Mouse (Mus musculus): ENCODE data around the gene Sema6b.

Gene Sema6b

GRCm38 (mm10) chr17:56144546-56144945 lies 4.4 kb upstream of the Sema6b start:
- no peak for DNase-seq (ENCODE audit: low read depth)

DNA sequence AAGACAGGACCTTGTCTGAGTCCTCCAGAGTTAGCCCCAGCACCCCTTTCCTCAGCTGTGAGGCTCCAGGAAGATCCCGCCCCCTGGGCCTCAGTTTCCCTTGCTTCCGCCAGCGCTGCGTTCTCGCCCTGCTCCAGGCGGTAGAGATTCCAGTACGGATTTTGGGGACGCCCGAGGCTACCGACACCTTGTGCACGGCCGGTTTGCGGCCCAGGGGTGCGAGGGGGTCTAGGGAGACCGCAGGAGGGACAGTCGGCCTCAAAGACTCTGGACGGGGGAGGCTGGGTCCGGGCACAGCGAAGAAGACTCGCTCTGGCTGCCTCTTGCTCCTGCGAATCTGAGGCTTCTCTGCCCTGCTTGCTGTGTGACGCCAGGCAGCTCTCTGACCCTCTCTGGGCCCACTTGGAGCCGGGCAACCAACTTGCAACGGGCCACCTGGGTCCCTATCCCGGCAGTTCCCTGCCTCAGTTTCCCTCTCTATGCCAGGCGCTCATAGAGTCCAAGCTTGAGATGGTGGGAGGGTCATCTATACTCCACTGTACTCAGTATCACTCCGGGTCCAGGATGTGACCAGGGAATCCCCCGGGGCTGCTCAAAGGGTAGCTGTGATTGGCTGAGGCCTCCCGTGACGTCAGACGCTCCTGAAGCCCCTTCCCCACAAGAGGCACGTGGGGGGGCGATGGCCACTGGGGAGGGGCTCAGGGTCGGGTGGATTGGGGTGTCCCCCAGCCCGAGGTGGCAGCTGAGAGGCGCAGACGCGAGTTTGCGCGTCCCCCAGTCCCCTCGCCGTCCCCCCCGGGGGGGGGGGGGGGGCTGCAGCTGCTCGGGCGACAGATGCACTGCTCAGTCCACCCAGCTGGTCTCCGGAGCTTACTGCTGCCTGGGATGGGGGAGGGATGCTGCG lies 1.8 kb upstream of the Sema6b start:
- no peak for DNase-seq (ENCODE audit: low read depth)

GRCm38 (mm10) chr17:56139355-56139754 lies 788 bp downstream of the Sema6b start:
- DNase-seq (ENCODE audit: low read depth) = no peak

DNA sequence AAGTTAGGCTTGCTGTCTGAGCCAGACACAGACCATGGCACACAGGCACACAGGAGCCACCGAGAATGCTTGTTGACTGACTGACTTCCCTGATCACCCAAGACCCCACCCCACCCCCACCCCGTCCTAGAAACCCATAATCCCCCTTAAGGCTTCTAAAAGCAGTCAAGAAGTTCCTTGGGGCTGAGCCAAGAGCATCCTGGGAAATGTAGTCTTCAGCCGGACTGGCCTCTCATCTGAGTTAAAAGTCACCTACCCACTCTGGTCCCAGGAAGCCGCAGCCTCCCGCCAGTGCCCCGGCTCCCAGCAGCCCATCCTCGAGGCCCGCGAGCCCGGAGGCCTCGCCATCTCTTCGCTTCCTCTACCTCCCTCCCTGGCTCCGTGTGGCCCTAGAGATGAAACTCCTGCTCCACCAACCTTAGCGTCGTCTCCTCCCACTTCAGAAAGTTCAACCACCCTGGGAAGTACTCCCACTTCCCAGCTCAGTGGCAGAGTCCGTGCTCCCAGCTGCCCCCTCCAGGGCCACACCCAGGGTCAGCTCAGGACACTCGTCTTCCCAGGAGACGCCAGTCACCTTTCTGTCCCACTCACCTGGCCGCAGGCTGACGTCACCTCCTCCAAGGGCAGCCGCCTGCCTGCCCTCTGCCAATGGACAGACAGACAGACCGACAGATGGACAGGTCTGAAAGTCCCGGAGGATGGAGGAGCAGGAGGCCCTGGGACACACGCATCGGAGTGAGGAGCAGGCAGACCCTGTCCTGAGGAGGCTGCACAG lies 2.1 kb downstream of the Sema6b start:
- peak; percentile 34 for DNase-seq (ENCODE audit: low read depth)

DNA sequence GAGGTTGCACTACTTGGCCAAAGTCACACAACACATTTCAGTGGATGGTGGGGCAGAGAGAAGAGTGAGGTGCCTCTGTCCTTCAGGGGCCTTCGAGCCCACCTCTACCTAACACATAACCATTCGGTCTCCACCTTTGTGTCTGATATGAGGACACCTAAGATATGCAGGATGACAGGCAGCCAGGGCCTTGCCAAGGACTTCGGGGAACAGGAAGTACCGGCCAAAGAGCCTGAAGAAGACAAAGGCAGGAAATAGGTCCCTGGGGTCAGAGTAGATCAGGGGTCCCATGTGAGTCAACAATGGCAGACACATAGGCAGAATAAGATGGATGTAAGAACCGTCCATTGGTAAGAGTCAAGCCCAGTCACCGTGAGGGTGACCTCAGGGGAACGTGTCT lies 3.6 kb downstream of the Sema6b start:
- DNase-seq (ENCODE audit: low read depth) = no peak

DNA sequence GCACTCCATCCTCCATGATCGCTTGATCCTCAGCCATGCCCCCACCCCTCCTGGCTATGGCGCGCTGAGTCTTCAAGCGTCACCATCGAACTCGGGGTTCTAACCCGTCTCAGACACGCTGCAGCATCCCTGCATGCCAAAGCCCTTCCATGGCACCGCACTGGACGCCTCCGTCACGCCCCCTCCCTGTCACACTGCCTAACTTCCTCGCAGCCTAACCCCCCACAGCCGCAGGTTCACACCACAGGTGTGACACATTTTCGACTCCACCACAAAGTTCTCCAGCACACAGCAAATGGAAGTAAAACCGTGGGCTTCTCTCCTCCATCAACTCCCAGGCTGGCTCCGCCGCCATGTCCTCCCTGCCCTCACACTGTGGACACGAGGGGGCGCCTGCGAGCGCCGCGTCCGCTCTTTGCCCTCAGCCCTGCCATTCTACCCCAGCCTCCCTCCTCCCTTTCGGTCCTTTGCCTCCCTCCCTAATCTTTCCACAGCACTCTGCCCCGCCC lies 5.6 kb downstream of the Sema6b start:
- peak; percentile 82 for DNase-seq (ENCODE audit: low read depth)

- peak; percentile 49 for DNase-seq (ENCODE audit: low read depth)
Observed at GRCm38 (mm10) chr17:56133457-56134363, 6.4 kb downstream of the Sema6b start.

DNA sequence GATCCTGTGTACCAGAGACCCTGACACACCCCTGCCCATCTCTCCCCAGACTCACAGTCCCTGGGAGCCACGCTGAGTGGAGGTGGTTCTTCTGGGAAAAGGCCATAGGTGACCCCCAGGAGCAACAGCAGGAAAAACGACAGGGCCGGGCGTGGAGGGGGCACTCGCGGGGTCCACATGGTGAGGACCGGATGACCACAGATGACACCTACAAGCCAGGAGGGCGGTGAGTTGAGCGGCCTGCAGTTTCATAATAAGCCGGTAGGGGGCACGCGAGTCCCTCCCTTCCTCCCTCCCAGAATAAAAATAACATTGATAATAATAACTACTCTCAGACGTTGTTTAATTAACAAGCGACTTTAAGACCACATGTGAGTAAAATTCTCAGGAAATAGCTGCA lies 7.5 kb downstream of the Sema6b start:
- DNase-seq (ENCODE audit: low read depth) = peak; percentile 80

- peak; percentile 85 for DNase-seq (ENCODE audit: low read depth)
Observed at GRCm38 (mm10) chr17:56131814-56132213, 8.3 kb downstream of the Sema6b start.

- DNase-seq (ENCODE audit: low read depth) = no peak
Observed at GRCm38 (mm10) chr17:56131136-56131535, 9.0 kb downstream of the Sema6b start.

DNA sequence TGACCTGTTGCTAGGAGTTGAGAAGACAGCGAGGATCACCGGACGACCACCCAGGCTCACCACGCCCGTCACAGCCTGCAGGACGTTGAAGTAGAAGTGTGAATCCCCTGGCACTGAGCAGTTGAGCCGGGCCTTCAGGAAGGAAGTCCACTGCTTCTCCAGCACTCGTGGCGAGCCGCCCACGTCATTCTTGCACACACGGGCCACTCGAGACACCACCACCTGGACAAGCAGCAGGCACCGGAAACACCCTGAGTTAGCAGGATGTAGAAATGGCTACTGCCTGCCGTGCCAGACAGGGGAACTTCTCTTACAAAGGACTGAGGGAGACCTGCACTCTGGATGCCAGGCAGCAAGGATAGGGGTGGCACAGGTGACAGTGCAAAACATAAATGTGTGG lies 11.9 kb downstream of the Sema6b start:
- no peak for DNase-seq (ENCODE audit: low read depth)

- DNase-seq (ENCODE audit: low read depth) = no peak
Observed at GRCm38 (mm10) chr17:56126175-56126574, 14.0 kb downstream of the Sema6b start.

- DNase-seq (ENCODE audit: low read depth) = no peak
Observed at GRCm38 (mm10) chr17:56125276-56125630, 14.9 kb downstream of the Sema6b start.

DNA sequence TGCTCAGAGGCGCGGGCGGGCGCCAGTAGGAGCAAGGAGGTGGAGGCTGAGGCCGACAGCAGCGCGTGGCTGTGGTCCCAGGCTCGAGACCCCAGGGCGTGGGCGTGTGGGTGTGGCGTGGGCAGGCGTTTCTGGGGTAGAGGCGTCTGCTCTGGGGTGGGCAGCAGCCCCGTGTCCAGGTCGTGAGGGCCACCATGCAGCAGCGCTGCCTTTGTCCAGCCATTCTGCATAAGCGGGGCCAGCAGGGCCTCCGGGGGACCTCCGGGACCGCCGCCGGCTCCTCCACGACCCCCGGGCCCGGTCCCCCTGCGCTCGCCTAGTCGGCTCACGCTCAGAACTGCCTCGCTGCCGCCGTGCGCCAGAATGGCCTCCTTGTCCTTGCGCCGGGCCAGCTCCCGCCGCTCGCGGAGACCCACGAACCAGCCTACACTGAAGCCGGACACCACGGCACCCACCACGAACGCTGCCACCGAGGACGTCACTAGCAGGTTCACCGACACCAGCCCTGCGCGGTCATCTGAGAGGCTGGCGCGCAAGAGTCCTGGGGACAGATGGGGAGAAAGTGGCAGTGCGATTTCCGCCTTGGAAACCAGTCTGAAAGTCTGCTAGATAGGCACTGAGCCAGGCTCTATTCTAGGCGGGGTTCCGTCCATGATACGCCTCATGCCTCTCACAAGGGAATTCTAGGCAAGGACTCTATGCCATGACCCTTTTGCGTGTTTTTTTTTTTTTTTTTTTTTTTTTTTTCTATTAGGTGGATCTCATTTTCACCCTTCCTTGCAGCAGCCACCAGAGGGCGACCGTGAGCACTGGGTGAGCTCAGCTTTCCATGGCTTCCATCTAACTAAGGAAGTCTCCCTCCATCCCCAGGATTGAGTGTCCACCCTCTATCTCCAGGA lies 15.5 kb downstream of the Sema6b start:
- DNase-seq (ENCODE audit: low read depth) = peak; percentile 87

- DNase-seq (ENCODE audit: low read depth) = no peak
Observed at GRCm38 (mm10) chr17:56123681-56124340, 16.3 kb downstream of the Sema6b start.

DNA sequence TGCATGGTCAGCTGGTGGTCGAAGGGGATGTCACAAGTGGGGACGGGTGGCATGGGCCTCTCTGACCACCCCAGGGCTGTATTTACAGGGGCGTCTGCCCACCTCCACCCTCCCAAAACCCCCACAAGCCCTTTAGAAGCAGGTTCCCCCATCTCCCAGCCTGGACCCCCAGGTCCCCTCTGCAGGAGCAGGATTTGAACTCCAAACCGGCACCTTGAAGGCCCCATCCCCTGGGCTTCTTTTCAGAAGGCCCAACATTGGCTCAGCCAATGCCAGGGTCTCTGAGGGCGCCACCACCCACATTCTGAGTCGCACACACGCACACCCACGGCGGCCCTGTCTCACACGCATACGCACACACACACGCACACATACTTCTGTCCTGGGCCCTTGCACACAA lies 17.0 kb downstream of the Sema6b start:
- no peak for DNase-seq (ENCODE audit: low read depth)

GRCm38 (mm10) chr17:56121826-56122225 lies 18.3 kb downstream of the Sema6b start, which contains the start of gene Lrg1:
Gene Lrg1, minus strand, starts transcription at chr17:56122001.
- DNase-seq (ENCODE audit: low read depth) = no peak

- no peak for DNase-seq (ENCODE audit: low read depth)
Observed at GRCm38 (mm10) chr17:56119981-56120880, 19.9 kb downstream of the Sema6b start.

DNA sequence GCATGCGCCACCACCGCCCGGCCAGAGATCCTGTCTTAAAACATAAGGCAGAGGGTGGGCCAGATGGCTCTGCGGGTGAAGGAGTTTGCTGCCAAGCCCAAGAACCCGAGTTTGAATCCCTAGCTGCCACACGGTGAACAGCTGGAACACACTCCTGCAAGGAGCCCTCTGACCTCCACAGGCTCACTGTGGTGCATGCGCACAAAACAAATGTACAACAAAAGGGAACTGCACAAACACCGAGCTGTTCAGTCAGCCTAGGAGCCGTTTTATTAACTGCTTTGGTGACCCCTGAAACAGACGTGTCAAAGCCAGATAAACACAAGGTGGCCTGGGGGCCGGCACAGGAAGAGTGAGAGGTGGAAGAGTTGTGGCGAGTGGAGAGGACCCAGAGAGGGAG lies 20.7 kb downstream of the Sema6b start:
- no peak for DNase-seq (ENCODE audit: low read depth)

Measured in NIH3T3 (cell line).